Mouse (Mus musculus) bone marrow macrophage, adult 2 months (primary cell): ENCODE measurements around the gene Nxph1. TPM values are rescaled to one million over a fixed set of nuclear protein-coding genes. Genes with fewer than 3 reads are reported as not detected.

ENCODE experiments used
- H3K27ac ChIP-seq: 2 replicates; pipeline ENCODE4 v1.5.1; 2012; ENCODE audit warnings: low read depth, low read length; ENCODE audit not compliant: insufficient read depth
- H3K4me1 ChIP-seq: 2 replicates; pipeline ENCODE4 v1.6.1; 2012; ENCODE audit warnings: low read length; ENCODE audit not compliant: control insufficient read depth, insufficient read depth
- H3K4me3 ChIP-seq: 2 replicates; pipeline ENCODE4 v1.5.1; 2012; ENCODE audit warnings: mild to moderate bottlenecking, low read length, moderate library complexity; ENCODE audit not compliant: insufficient read depth
- CTCF ChIP-seq: IDR thresholded peaks from 2 replicates; pipeline ENCODE4 v1.5.1; 2012; ENCODE audit warnings: low read depth, mild to moderate bottlenecking, low read length, moderate library complexity
- POLR2A ChIP-seq: IDR thresholded peaks from 2 replicates; pipeline ENCODE4 v1.6.1; 2012; ENCODE audit warnings: mild to moderate bottlenecking, low read depth, low read length, borderline replicate concordance
- polyA plus RNA-seq: library from polyadenylated mRNA; stranded (reverse); fragments of >200 nt; gene quantifications from 2 replicates; pipeline ENCODE4 v1.2.4, GENCODE M21; 2012; ENCODE audit not compliant: missing spikeins, insufficient read depth, insufficient read length

Nxph1 gene
- polyA plus RNA-seq, 1 experiment: not detected

- no peak for TF ChIP-seq CTCF
- TF ChIP-seq POLR2A: no peak
- Histone ChIP-seq H3K4me1 (no peaks in the 10 kb centered on the region), H3K27ac (no peak overlapping the region), H3K4me3 (no peak overlapping the region)
These were observed 272.7 kb downstream of the Nxph1 start for GRCm38 (mm10) chr6:9220724-9221453.

GRCm38 (mm10) chr6:9234802-9235201 is 286.6 kb downstream of the Nxph1 start:
- no peaks in the 10 kb centered on the region for H3K4me1 ChIP-seq
- TF ChIP-seq CTCF: no peak
- no peak for TF ChIP-seq POLR2A
- H3K27ac ChIP-seq: no peak overlapping the region
- H3K4me3 ChIP-seq: no peak overlapping the region

- H3K4me3 ChIP-seq: no peak overlapping the region
- no peaks in the 10 kb centered on the region for H3K4me1 ChIP-seq
- no peak overlapping the region for H3K27ac ChIP-seq
- TF ChIP-seq POLR2A (no peak), CTCF (no peak)
These were observed 319.8 kb downstream of the Nxph1 start for GRCm38 (mm10) chr6:9267998-9268397.

Other genes with a start within 250 kb of the Nxph1 start
- 2.0 and 4.6 TPM in 2 replicates for gene Ica1, start 169.9 kb upstream of the Nxph1 start, polyA plus RNA-seq